Mouse (Mus musculus) heart, embryonic 14.5 days (tissue): ENCODE measurements around the gene Akr1c18. TPM values are rescaled to one million over a fixed set of nuclear protein-coding genes. Genes with fewer than 3 reads are reported as not detected.

ENCODE experiments used
- ATAC-seq: fragments of 200-750 bp; cut with Nextera tagmentation; 2 replicates; pipeline ENCODE4 v1.8.0; 2017; ENCODE audit warnings: low read depth, moderate TSS enrichment; ENCODE audit not compliant: insufficient number of reproducible peaks, insufficient read depth, low FRiP score
- H3K27ac ChIP-seq, 2 experiments: fragments of 200-500 bp in 1 of 2; fragments of 300-500 bp in 1 of 2; sonication (generic) in 1 of 2; replicated peaks in 1 of 2; 2 replicates each; pipeline ENCODE4 v1.5.1; 2012 to 2014; ENCODE audit warnings: low read depth in 2 of 2, low read length in 2 of 2, control low read depth in 1 of 2, mild to moderate bottlenecking in 1 of 2, mixed read lengths in 1 of 2; ENCODE audit not compliant: control insufficient read depth in 1 of 2, insufficient read depth in 1 of 2
- H3K27me3 ChIP-seq: fragments of 300-500 bp; sonication (generic); 2 replicates; pipeline ENCODE4 v1.6.1; 2014; ENCODE audit warnings: mild to moderate bottlenecking, low read length, control low read depth; ENCODE audit not compliant: control insufficient read depth, insufficient read depth
- H3K36me3 ChIP-seq: fragments of 300-500 bp; sonication (generic); 2 replicates; pipeline ENCODE4 v1.6.1; 2014; ENCODE audit warnings: mild to moderate bottlenecking, control low read depth, low read length, mixed read lengths; ENCODE audit not compliant: control insufficient read depth, insufficient read depth
- H3K4me1 ChIP-seq, 2 experiments: fragments of 200-500 bp in 1 of 2; fragments of 300-500 bp in 1 of 2; sonication (generic) in 1 of 2; 2 replicates each; pipeline ENCODE4 v1.6.1; 2012 to 2014; ENCODE audit warnings: low read length in 2 of 2, control low read depth in 1 of 2, mixed read lengths in 1 of 2; ENCODE audit not compliant: control insufficient read depth in 2 of 2, insufficient read depth in 2 of 2
- H3K4me2 ChIP-seq: fragments of 300-500 bp; sonication (generic); 2 replicates; pipeline ENCODE4 v1.6.1; 2014; ENCODE audit warnings: mild to moderate bottlenecking, low read length
- H3K4me3 ChIP-seq, 2 experiments: fragments of 200-500 bp in 1 of 2; fragments of 300-500 bp in 1 of 2; sonication (generic) in 1 of 2; 2 replicates each; pipeline ENCODE4 v1.5.1; 2012 to 2014; ENCODE audit warnings: low read length in 2 of 2, mild to moderate bottlenecking in 2 of 2, control low read depth in 1 of 2, low read depth in 1 of 2, moderate library complexity in 1 of 2; ENCODE audit not compliant: control insufficient read depth in 1 of 2, insufficient read depth in 1 of 2
- H3K9ac ChIP-seq: fragments of 300-500 bp; sonication (generic); 2 replicates; pipeline ENCODE4 v1.6.1; 2014; ENCODE audit warnings: mild to moderate bottlenecking, low read length
- H3K9me3 ChIP-seq: fragments of 300-500 bp; sonication (generic); 2 replicates; pipeline ENCODE4 v1.6.1; 2016; ENCODE audit warnings: low read length, control low read depth; ENCODE audit not compliant: control insufficient read depth
- polyA plus RNA-seq: library from polyadenylated mRNA; unstranded; fragments of >200 nt; fragmentation: Nextera tagmentation; extraction: Ambion mirVana; gene quantifications from 2 replicates; pipeline ENCODE4 v1.2.1, GENCODE M21; 2014

Gene Akr1c18
- polyA plus RNA-seq, 1 experiment from 2014 or later = 0.39 TPM

GRCm38 (mm10) chr13:4101691-4102090 lies 48.8 kb downstream of the Akr1c18 start:
- H3K9me3 ChIP-seq = no peaks in the 10 kb centered on the region
- H3K27me3 ChIP-seq = no peaks in the 10 kb centered on the region
- no peaks in the 10 kb centered on the region for H3K4me1 ChIP-seq
- ATAC-seq = no peak
- no peak overlapping the region for H3K4me2 ChIP-seq
- H3K4me3 ChIP-seq = no peak overlapping the region
- no peaks in the 10 kb centered on the region for H3K36me3 ChIP-seq
- no peak overlapping the region for H3K27ac ChIP-seq
- no peak overlapping the region for H3K9ac ChIP-seq

Other genes starting within 250 kb of the Akr1c18 start
- gene Net1, start 232.4 kb downstream of the Akr1c18 start, polyA plus RNA-seq = 31.9 and 32.8 TPM in 2 replicates
- gene Tubal3, start 232.4 kb downstream of the Akr1c18 start, polyA plus RNA-seq = not detected in 2 replicates
- gene Ucn3, start 205.3 kb downstream of the Akr1c18 start, polyA plus RNA-seq = not detected in 2 replicates
- gene Akr1c14, start 101.6 kb downstream of the Akr1c18 start, polyA plus RNA-seq = 2.0 and 3.1 TPM in 2 replicates
- gene Akr1c13, start 40.5 kb upstream of the Akr1c18 start, polyA plus RNA-seq = 1.2 and 2.8 TPM in 2 replicates
- 1.4 and 1.6 TPM in 2 replicates for gene Akr1c19, start 78.0 kb upstream of the Akr1c18 start, polyA plus RNA-seq
- 0.42 and 0.85 TPM in 2 replicates for gene Akr1c12, start 128.8 kb upstream of the Akr1c18 start, polyA plus RNA-seq